Mouse (Mus musculus) cerebellum, adult 2 months (tissue): ENCODE results near the gene Alox12.

Experiments
- CTCF ChIP-seq: fragments of 200-500 bp; IDR thresholded peaks from 2 replicates; pipeline ENCODE4 v1.5.1; 2011; ENCODE audit warnings: low read depth, mild to moderate bottlenecking, control low read depth, low read length, moderate library complexity, borderline replicate concordance; ENCODE audit not compliant: insufficient read depth
- POLR2A ChIP-seq: fragments of 200-500 bp; IDR thresholded peaks from 2 replicates; pipeline ENCODE4 v1.6.1; 2011; ENCODE audit warnings: low read length, control low read depth, borderline replicate concordance; ENCODE audit not compliant: insufficient read depth

DNA sequence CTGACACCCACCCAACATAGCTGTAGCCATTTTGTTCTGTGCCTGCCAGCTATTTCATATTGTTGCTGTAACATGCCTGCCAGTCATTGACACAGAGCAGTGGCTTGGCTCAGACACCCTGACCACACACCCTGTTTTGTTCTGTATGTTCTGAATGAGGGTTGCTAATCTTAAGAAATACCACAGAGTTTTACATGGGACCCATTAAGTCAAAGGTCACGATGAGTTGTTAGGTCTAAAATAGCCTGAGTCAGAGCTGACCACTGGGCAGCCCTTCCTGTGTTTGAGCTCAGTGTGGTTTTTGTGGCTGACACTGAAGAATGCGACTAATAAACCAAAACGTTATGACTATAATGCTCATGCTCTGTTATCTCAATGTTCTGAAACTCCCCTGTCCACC, 56.8 kb downstream of the Alox12 start:
- no peak for TF ChIP-seq POLR2A
- no peak for TF ChIP-seq CTCF
